Mouse (Mus musculus) ES-E14 (cell line): ENCODE measurements around the gene Smurf2. TPM values are rescaled to one million over a fixed set of nuclear protein-coding genes. Genes with fewer than 3 reads are reported as not detected.
"Not testable (repeated sequence)": the region's sequence is repeated elsewhere in the genome, so short reads cannot be mapped to it uniquely, and the experiment has no call there.

Source experiments
- DNase-seq: peaks from one replicate; pipeline ENCODE4 v3.0.0-alpha.2; 2013; ENCODE audit warnings: low read depth, low spot score
- H3K27ac ChIP-seq: 2 replicates; pipeline ENCODE4 v1.5.1; 2012; ENCODE audit warnings: low read depth, mild to moderate bottlenecking, low read length, moderate library complexity, mixed read lengths; ENCODE audit not compliant: poor library complexity, insufficient read depth, severe bottlenecking
- H3K36me3 ChIP-seq: 2 replicates; pipeline ENCODE4 v1.6.1; 2012; ENCODE audit warnings: mild to moderate bottlenecking, low read length, moderate library complexity, mixed read lengths; ENCODE audit not compliant: control insufficient read depth, poor library complexity, insufficient read depth, severe bottlenecking
- H3K4me1 ChIP-seq, 2 experiments: fragments of 150-350 bp in 1 of 2; sonication (generic) in 1 of 2; 2 replicates each; pipeline ENCODE4 v1.6.1; 2012; ENCODE audit warnings: low read length in 2 of 2, mild to moderate bottlenecking in 1 of 2, mixed read lengths in 1 of 2; ENCODE audit not compliant: control insufficient read depth in 2 of 2, insufficient read depth in 2 of 2, poor library complexity in 1 of 2
- H3K4me3 ChIP-seq, 2 experiments: fragments of 150-350 bp in 1 of 2; sonication (generic) in 1 of 2; 2 replicates each; pipeline ENCODE4 v1.5.1; 2012; ENCODE audit warnings: low read length in 2 of 2, low read depth in 1 of 2, mild to moderate bottlenecking in 1 of 2, mixed read lengths in 1 of 2; ENCODE audit not compliant: insufficient read depth in 1 of 2, poor library complexity in 1 of 2, severe bottlenecking in 1 of 2
- H3K9ac ChIP-seq: 2 replicates; pipeline ENCODE4 v1.6.1; 2012; ENCODE audit warnings: low read depth, mild to moderate bottlenecking, low read length, mixed read lengths; ENCODE audit not compliant: poor library complexity, insufficient read depth, severe bottlenecking
- H3K9me3 ChIP-seq: fragments of 150-350 bp; sonication (generic); 2 replicates; pipeline ENCODE4 v1.6.1; 2012; ENCODE audit warnings: low read depth, mild to moderate bottlenecking, low read length; ENCODE audit not compliant: control insufficient read depth, insufficient read depth
- CHD2 ChIP-seq: IDR thresholded peaks from 2 replicates; pipeline ENCODE4 v1.6.1; 2014; ENCODE audit warnings: mild to moderate bottlenecking, low read depth, low read length, inconsistent platforms
- HCFC1 ChIP-seq: IDR thresholded peaks from 2 replicates; pipeline ENCODE4 v1.6.1; 2012; ENCODE audit warnings: low read length, inconsistent platforms, borderline replicate concordance; ENCODE audit not compliant: insufficient read depth
- MAFK ChIP-seq: IDR thresholded peaks from 2 replicates; pipeline ENCODE4 v1.6.1; 2014; ENCODE audit warnings: mild to moderate bottlenecking, low read depth, low read length, inconsistent platforms; ENCODE audit not compliant: insufficient read depth
- ZC3H11A ChIP-seq: IDR thresholded peaks from 2 replicates; pipeline ENCODE4 v1.6.1; 2012; ENCODE audit warnings: low read depth, mild to moderate bottlenecking, inconsistent platforms, low read length, borderline replicate concordance
- ZNF384 ChIP-seq: IDR thresholded peaks from 2 replicates; pipeline ENCODE4 v1.6.1; 2012; ENCODE audit warnings: low read depth, low read length, inconsistent platforms
- in situ Hi-C, 2 experiments: fragments of 600-800 bp; cut with MboI; formaldehyde crosslinking; loops; one replicate each; pipeline ENCODE4 v1.15.1; 2025; ENCODE audit warnings: low sequenced_read_pairs in 2 of 2, inconsistent platforms in 1 of 2; ENCODE audit not compliant: unreplicated experiment in 2 of 2
- total RNA-seq: library from RNA; depleted of rRNA; stranded (reverse); fragments of 300-350 nt; gene quantifications from 2 replicates; pipeline ENCODE4 v1.2.3, GENCODE M21; 2012

Smurf2 gene
- total RNA-seq, 1 experiment, result 25.3 TPM

DNA sequence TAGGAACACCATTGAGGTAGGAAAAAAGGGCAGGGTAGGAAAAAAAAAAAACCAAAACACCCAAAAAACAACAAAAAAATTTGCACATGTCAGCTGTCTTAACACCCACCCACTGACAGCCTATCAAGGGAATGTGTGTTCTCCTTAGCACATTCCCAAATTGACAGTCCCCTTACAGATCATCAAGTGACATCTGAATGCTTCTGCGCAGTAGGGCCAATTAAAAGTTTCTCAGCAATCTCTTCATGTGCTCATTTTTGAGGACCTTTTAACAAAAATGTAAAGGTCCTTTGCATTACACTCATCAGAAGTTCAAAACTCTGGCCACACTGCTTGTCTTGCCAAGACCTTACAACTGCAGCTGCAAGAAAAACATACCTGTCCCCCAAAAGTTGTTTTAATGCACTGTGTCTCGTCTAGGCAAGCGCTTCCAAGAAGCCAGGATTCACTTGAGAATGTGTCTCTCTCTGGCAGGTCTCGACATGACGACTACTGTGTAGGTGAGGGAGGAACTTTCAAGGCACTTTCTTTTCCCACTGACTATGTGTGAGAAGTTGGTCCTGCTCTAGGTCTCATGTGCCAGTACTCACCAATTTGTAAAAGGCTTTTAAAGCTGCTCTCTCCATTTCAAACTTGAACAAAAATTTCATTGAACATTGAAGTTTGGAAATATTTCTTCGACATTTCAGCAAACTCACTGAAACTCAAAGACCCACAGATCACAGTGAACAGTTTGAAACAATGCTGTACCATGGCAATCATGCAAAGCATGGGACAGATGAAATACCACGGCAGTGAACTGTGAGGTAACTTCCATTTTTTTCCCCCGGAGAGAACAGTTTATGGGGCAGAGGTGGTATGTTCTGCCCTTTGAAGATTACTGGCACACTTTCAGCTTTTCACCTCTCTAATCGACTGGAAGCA, 137.4 kb downstream of the Smurf2 start:
- Histone ChIP-seq H3K4me1 (no peaks in the 10 kb centered on the region), H3K27ac (no peak overlapping the region), H3K9me3 (no peaks in the 10 kb centered on the region), H3K4me3 (no peak overlapping the region), H3K36me3 (peaks cover 47% of the 10 kb centered on the region), H3K9ac (no peak overlapping the region)
- DNase-seq, result no peak
- TF ChIP-seq HCFC1, result no peak
- 0 out of 2 replicates have a peak, but pooled peaks have one; percentile 30 for TF ChIP-seq MAFK
- TF ChIP-seq CHD2, result no peak
- no peak for TF ChIP-seq ZNF384
- TF ChIP-seq ZC3H11A, result no peak
- in situ Hi-C loops, result no loop called here

DNA sequence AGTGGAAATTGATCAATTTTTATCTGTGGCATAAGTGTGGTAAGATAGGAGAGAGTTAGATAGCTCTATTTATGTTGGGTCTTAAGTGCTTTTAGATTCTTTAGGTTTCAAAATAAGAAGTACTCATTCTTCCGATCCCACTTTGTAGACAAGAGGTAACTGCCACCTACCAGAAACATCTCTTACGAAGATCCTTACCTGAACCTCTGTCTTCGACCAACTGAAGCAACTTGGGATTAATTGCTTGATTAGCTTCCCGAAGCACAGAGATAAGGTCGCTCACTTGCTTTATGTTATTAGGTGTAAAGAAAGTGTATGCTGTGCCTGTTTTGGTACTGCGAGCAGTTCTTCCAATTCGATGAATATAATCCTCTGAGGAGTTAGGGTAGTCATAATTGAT, 138.2 kb downstream of the Smurf2 start:
- H3K9ac ChIP-seq, H3K4me3 ChIP-seq, H3K4me1 ChIP-seq, H3K27ac ChIP-seq, in situ Hi-C loops, H3K9me3 ChIP-seq, DNase-seq: not testable (repeated sequence)
- H3K36me3 ChIP-seq, result peaks cover 46% of the 10 kb centered on the region

DNA sequence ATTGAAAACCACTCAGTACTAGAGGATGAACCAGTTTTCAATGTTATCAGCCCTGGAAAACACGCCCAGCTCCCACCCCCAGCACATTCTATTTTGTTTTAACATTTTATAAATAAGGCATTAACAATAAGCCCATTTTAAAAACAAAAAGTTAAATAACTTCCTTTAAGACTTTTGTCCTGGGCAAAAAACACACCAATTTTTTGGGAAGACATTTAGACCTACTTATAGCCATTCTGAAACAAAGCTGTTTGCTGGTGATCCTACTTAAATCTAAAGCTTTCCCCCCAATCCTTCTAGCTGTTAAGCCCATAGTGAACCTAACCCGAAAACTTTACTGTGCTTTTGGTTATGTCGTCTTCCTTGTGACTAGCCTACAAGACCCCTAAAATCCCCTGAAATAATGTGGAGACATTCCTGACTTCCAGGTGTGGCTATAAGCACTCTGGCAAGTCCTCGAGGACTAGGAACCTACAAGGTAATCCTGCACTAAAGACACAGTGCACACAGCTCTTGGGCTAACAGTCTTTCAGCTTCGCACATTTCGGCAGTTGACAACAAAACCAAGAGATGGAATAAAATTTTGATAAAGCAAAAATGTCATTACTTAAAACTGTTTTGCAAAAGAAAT, 139.8 kb downstream of the Smurf2 start:
- peaks cover 43% of the 10 kb centered on the region for H3K36me3 ChIP-seq
- in situ Hi-C loops, result no loop called here

DNA sequence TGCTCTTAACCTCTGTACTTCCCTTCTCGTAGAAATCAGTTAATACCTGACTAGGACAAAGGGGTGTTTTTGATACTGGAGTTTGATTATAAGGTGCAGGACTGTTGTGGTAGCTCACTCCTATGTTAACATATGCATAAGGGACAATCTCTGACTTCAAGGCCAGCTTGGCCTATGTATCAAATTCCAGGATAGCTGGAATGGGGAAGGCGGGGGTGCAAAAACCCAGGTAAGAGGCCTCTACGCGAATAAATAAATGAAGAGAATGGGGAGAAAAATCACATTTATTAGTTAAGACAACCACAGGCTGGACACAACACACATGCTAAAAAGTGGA, 140.5 kb downstream of the Smurf2 start:
- no peak for DNase-seq
- Histone ChIP-seq H3K9me3 (no peaks in the 10 kb centered on the region), H3K9ac (no peak overlapping the region; the same call in 1 of the 2 replicates), H3K4me3 (no peak overlapping the region), H3K4me1 (no peaks in the 10 kb centered on the region), H3K36me3 (peaks cover 41% of the 10 kb centered on the region), H3K27ac (peak overlapping the region; percentile 50; the same call in 1 of the 2 replicates)
- in situ Hi-C loops, result no loop called here
- TF ChIP-seq HCFC1, result no peak
- TF ChIP-seq MAFK, result no peak
- no peak for TF ChIP-seq ZC3H11A
- 0 out of 2 replicates have a peak, but pooled peaks have one; percentile 3 for TF ChIP-seq CHD2
- TF ChIP-seq ZNF384, result no peak

More for the DNA sequence above, 139.8 kb downstream of the Smurf2 start:
- Histone ChIP-seq H3K4me1 (no peaks in the 10 kb centered on the region), H3K4me3 (no peak overlapping the region), H3K9ac (no peak overlapping the region), H3K27ac (no peak overlapping the region), H3K9me3 (no peaks in the 10 kb centered on the region)
- DNase-seq, result no peak
- TF ChIP-seq MAFK (no peak), HCFC1 (no peak), CHD2 (no peak), ZC3H11A (no peak), ZNF384 (no peak)
